Mouse (Mus musculus) liver, embryonic 15.5 days (tissue): ENCODE results near the gene Ccdc163. TPM values are rescaled to one million over a fixed set of nuclear protein-coding genes. Genes with fewer than 3 reads are reported as not detected.

Experiments used
- ATAC-seq: fragments of 200-750 bp; cut with Nextera tagmentation; 2 replicates; pipeline ENCODE4 v1.8.0; 2017; ENCODE audit warnings: moderate number of reproducible peaks, mild to moderate bottlenecking, moderate library complexity; ENCODE audit not compliant: insufficient read depth
- H3K27ac ChIP-seq: fragments of 300-500 bp; sonication (generic); replicated peaks from 2 replicates; pipeline ENCODE4 v1.5.1; 2015; ENCODE audit warnings: mild to moderate bottlenecking, inconsistent platforms
- H3K27me3 ChIP-seq: fragments of 300-500 bp; sonication (generic); 2 replicates; pipeline ENCODE4 v1.6.1; 2015; ENCODE audit warnings: mild to moderate bottlenecking, inconsistent platforms
- H3K36me3 ChIP-seq: fragments of 300-500 bp; sonication (generic); replicated peaks from 2 replicates; pipeline ENCODE4 v1.6.1; 2015; ENCODE audit warnings: moderate library complexity, mild to moderate bottlenecking, inconsistent platforms
- H3K4me1 ChIP-seq: fragments of 300-500 bp; sonication (generic); replicated peaks from 2 replicates; pipeline ENCODE4 v1.6.1; 2015; ENCODE audit warnings: inconsistent platforms
- H3K4me2 ChIP-seq: fragments of 300-500 bp; sonication (generic); 2 replicates; pipeline ENCODE4 v1.6.1; 2015; ENCODE audit warnings: moderate library complexity, mild to moderate bottlenecking, inconsistent platforms
- H3K4me3 ChIP-seq: fragments of 300-500 bp; sonication (generic); replicated peaks from 2 replicates; pipeline ENCODE4 v1.5.1; 2015; ENCODE audit warnings: mild to moderate bottlenecking, inconsistent platforms
- H3K9ac ChIP-seq: fragments of 300-500 bp; sonication (generic); 2 replicates; pipeline ENCODE4 v1.6.1; 2015; ENCODE audit warnings: moderate library complexity, mild to moderate bottlenecking, inconsistent platforms
- H3K9me3 ChIP-seq: fragments of 300-500 bp; sonication (generic); replicated peaks from 2 replicates; pipeline ENCODE4 v1.6.1; 2016; ENCODE audit warnings: inconsistent platforms
- WGBS: fragments of 180-500 bp; shearing (Covaris S2); methylation state at CpG from one replicate; pipeline ENCODE4 v1.1.7; 2015; ENCODE audit warnings: mixed read lengths; ENCODE audit not compliant: insufficient replicate concordance; 5-methylcytosine and 5-hydroxymethylcytosine counted together
- polyA plus RNA-seq: library from polyadenylated mRNA; unstranded; fragments of >200 nt; fragmentation: Nextera tagmentation; extraction: Ambion mirVana; gene quantifications from 2 replicates; pipeline ENCODE4 v1.2.1, GENCODE M21; 2015

Ccdc163 gene
- polyA plus RNA-seq, 1 experiment from 2014 or later = 10.4 TPM

GRCm38 (mm10) chr4:116727401-116727800, 19.1 kb downstream of the Ccdc163 start:
- H3K9me3 ChIP-seq = no peaks in the 10 kb centered on the region
- H3K27me3 ChIP-seq = peaks cover 6% of the 10 kb centered on the region; the same call in 1 of the 2 replicates
- H3K4me2 ChIP-seq = no peak overlapping the region
- H3K4me3 ChIP-seq = no peak overlapping the region
- peaks cover under 1% of the 10 kb centered on the region; the same call in 1 of the 2 replicates for H3K4me1 ChIP-seq
- no peak overlapping the region for H3K27ac ChIP-seq
- WGBS = 62% methylated on average over 3 of the region's 3 CpGs
- H3K9ac ChIP-seq = no peak overlapping the region
- no peak for ATAC-seq
- no peaks in the 10 kb centered on the region for H3K36me3 ChIP-seq

DNA sequence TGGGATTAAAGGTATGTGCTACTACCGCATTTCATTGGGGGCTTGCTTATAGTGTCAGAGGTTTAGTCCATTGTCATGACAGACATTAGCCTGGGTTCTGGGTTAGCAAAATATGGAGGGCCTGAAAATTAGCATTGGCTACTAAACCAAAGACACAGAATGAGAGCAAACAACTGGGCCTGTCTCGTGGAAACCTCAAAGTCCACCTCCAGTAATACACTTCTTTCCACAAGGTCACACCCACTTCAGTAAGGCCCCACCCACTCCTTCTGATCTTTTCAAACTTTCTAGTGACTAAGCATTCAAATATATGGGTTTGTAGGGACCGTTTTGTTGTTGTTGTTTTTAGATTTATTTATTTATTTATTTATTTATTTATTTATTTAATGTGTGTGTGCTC, 21.2 kb downstream of the Ccdc163 start:
- no peak overlapping the region for H3K27ac ChIP-seq
- H3K9me3 ChIP-seq = no peaks in the 10 kb centered on the region
- no peak overlapping the region for H3K4me2 ChIP-seq
- no peaks in the 10 kb centered on the region for H3K27me3 ChIP-seq
- no peaks in the 10 kb centered on the region for H3K36me3 ChIP-seq
- WGBS = 71% methylated on average over 3 of the region's 3 CpGs
- ATAC-seq = no peak
- no peak overlapping the region for H3K4me3 ChIP-seq
- no peaks in the 10 kb centered on the region for H3K4me1 ChIP-seq
- no peak overlapping the region for H3K9ac ChIP-seq

- Histone ChIP-seq H3K9ac (no peak overlapping the region), H3K27me3 (no peaks in the 10 kb centered on the region), H3K9me3 (no peaks in the 10 kb centered on the region), H3K4me1 (no peaks in the 10 kb centered on the region), H3K36me3 (no peaks in the 10 kb centered on the region), H3K27ac (no peak overlapping the region), H3K4me3 (no peak overlapping the region), H3K4me2 (no peak overlapping the region)
- no peak for ATAC-seq
- WGBS = 56% methylated on average over 9 of the region's 9 CpGs
Measured at GRCm38 (mm10) chr4:116731077-116731476, 22.8 kb downstream of the Ccdc163 start.

GRCm38 (mm10) chr4:116732355-116732754, 24.0 kb downstream of the Ccdc163 start:
- no peaks in the 10 kb centered on the region for H3K9me3 ChIP-seq
- H3K36me3 ChIP-seq = no peaks in the 10 kb centered on the region
- ATAC-seq = no peak
- no peak overlapping the region for H3K27ac ChIP-seq
- H3K4me1 ChIP-seq = no peaks in the 10 kb centered on the region
- 61% methylated on average over 5 of the region's 5 CpGs for WGBS
- H3K9ac ChIP-seq = no peak overlapping the region
- no peak overlapping the region for H3K4me3 ChIP-seq
- no peaks in the 10 kb centered on the region for H3K27me3 ChIP-seq
- no peak overlapping the region for H3K4me2 ChIP-seq

- no peak overlapping the region for H3K4me3 ChIP-seq
- no peak overlapping the region for H3K9ac ChIP-seq
- H3K4me1 ChIP-seq = no peaks in the 10 kb centered on the region
- no peaks in the 10 kb centered on the region for H3K36me3 ChIP-seq
- no peak overlapping the region for H3K27ac ChIP-seq
- no peaks in the 10 kb centered on the region for H3K27me3 ChIP-seq
- no peak for ATAC-seq
- H3K9me3 ChIP-seq = no peaks in the 10 kb centered on the region
- 56% methylated on average over 2 of the region's 2 CpGs for WGBS
- no peak overlapping the region for H3K4me2 ChIP-seq
Measured at GRCm38 (mm10) chr4:116734996-116735395, 26.7 kb downstream of the Ccdc163 start.

- H3K36me3 ChIP-seq = no peaks in the 10 kb centered on the region; the same call in 1 of the 2 replicates
- no peaks in the 10 kb centered on the region for H3K9me3 ChIP-seq
- H3K27ac ChIP-seq = no peak overlapping the region
- H3K27me3 ChIP-seq = no peaks in the 10 kb centered on the region
- H3K4me2 ChIP-seq = no peak overlapping the region
- 37% methylated on average over 9 of the region's 9 CpGs for WGBS
- H3K4me1 ChIP-seq = no peaks in the 10 kb centered on the region
- H3K9ac ChIP-seq = no peak overlapping the region
- ATAC-seq = no peak
- no peak overlapping the region for H3K4me3 ChIP-seq
Measured at GRCm38 (mm10) chr4:116738972-116739751, 30.9 kb downstream of the Ccdc163 start.

GRCm38 (mm10) chr4:116749750-116750149, 41.4 kb downstream of the Ccdc163 start:
- Histone ChIP-seq H3K4me2 (no peak overlapping the region), H3K4me1 (no peaks in the 10 kb centered on the region; the same call in 1 of the 2 replicates), H3K36me3 (no peaks in the 10 kb centered on the region; the same call in 1 of the 2 replicates), H3K4me3 (no peak overlapping the region), H3K27me3 (no peaks in the 10 kb centered on the region), H3K27ac (no peak overlapping the region), H3K9ac (no peak overlapping the region), H3K9me3 (no peaks in the 10 kb centered on the region)
- 67% methylated on average over 2 of the region's 2 CpGs for WGBS
- no peak for ATAC-seq

- no peak overlapping the region for H3K4me2 ChIP-seq
- H3K27me3 ChIP-seq = no peaks in the 10 kb centered on the region
- H3K4me3 ChIP-seq = no peak overlapping the region
- no peak for ATAC-seq
- no peaks in the 10 kb centered on the region for H3K4me1 ChIP-seq
- H3K36me3 ChIP-seq = no peaks in the 10 kb centered on the region
- WGBS = 54% methylated on average over 2 of the region's 2 CpGs
- H3K27ac ChIP-seq = no peak overlapping the region
- no peak overlapping the region for H3K9ac ChIP-seq
- H3K9me3 ChIP-seq = no peaks in the 10 kb centered on the region
Measured at GRCm38 (mm10) chr4:116761914-116762313, 53.6 kb downstream of the Ccdc163 start.

DNA sequence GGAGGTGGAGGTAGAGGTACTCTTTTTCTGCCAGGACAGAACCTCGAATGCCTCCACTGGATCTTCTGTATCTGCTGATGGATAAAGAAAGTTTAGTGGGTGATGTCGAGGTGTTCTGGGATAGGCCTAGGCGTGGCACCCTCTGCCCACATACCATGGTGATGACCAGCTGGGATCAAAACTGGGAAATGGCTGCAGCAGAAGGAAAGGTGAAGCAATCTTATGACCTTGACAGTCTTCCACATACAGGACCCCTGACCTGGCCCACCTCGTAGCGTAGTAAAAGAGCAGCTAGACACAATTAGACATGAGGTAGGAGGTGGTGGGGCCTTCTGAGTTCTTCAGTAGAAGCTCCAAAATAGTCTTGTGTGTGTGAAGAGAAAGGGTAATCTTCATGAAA, 55.7 kb downstream of the Ccdc163 start:
- Histone ChIP-seq H3K27ac (no peak overlapping the region), H3K9ac (no peak overlapping the region), H3K27me3 (no peaks in the 10 kb centered on the region), H3K36me3 (no peaks in the 10 kb centered on the region), H3K9me3 (no peaks in the 10 kb centered on the region), H3K4me1 (peaks cover 6% of the 10 kb centered on the region), H3K4me3 (no peak overlapping the region), H3K4me2 (no peak overlapping the region)
- 63% methylated on average over 5 of the region's 5 CpGs for WGBS
- no peak for ATAC-seq

DNA sequence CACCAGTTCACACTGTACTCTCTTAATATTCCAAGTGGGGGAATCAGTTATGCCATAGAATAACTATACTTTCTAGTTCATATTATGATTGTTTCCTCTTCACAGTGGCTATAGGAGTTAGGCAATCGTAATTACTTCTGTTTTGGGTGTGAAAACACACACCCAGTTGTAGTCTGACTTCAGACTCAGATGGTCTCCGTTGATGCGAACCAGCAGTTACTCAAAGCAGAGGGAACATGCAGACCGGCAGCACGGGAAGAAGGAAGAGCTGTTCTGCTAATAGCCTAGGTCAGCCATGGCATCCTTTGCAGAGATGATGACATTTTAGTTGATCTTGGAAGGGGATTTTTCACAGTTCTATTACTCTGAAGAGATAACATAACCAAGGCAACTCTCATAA, 60.2 kb downstream of the Ccdc163 start:
- H3K27ac ChIP-seq = no peak overlapping the region
- H3K4me3 ChIP-seq = no peak overlapping the region
- no peak overlapping the region for H3K4me2 ChIP-seq
- H3K9ac ChIP-seq = no peak overlapping the region
- H3K4me1 ChIP-seq = peaks cover 12% of the 10 kb centered on the region
- 65% methylated on average over 5 of the region's 5 CpGs for WGBS
- no peak for ATAC-seq
- no peaks in the 10 kb centered on the region for H3K9me3 ChIP-seq
- H3K27me3 ChIP-seq = no peaks in the 10 kb centered on the region
- no peaks in the 10 kb centered on the region for H3K36me3 ChIP-seq

GRCm38 (mm10) chr4:116769060-116769459, 60.8 kb downstream of the Ccdc163 start:
- peaks cover 12% of the 10 kb centered on the region for H3K4me1 ChIP-seq
- H3K9ac ChIP-seq = no peak overlapping the region
- no peaks in the 10 kb centered on the region for H3K36me3 ChIP-seq
- no peaks in the 10 kb centered on the region for H3K9me3 ChIP-seq
- H3K4me3 ChIP-seq = no peak overlapping the region
- no peak overlapping the region for H3K27ac ChIP-seq
- H3K4me2 ChIP-seq = no peak overlapping the region
- no peaks in the 10 kb centered on the region for H3K27me3 ChIP-seq
- ATAC-seq = no peak

DNA sequence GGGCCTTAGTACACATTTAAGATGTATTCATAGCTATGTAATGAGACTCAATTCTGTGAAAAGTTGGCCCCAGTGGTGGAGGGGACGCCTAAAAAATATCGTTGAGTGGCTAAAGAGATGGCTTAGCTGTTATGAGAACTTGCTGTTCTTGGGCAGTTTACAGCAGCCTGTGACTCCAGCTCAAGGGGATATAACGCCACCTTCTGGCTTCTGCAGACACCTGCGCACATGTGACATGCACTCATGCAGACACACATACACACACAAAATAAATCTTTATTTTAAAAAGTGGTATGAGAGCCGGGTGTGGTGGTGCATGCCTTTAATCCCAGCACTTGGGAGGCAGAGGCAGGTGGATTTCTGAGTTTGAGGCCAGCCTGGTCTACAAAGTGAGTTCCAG, 68.1 kb downstream of the Ccdc163 start:
- Histone ChIP-seq H3K4me3 (no peak overlapping the region), H3K4me1 (no peaks in the 10 kb centered on the region), H3K36me3 (no peaks in the 10 kb centered on the region), H3K9me3 (no peaks in the 10 kb centered on the region), H3K4me2 (no peak overlapping the region), H3K27ac (no peak overlapping the region), H3K27me3 (no peaks in the 10 kb centered on the region), H3K9ac (no peak overlapping the region)
- ATAC-seq = no peak
- 65% methylated on average over 5 of the region's 5 CpGs for WGBS
